Mouse (Mus musculus) bone marrow macrophage, adult 2 months (primary cell): ENCODE data around the gene Gm20388.

ENCODE experiments used
- CTCF ChIP-seq: IDR thresholded peaks from 2 replicates; pipeline ENCODE4 v1.5.1; 2012; ENCODE audit warnings: low read depth, mild to moderate bottlenecking, low read length, moderate library complexity
- POLR2A ChIP-seq: IDR thresholded peaks from 2 replicates; pipeline ENCODE4 v1.6.1; 2012; ENCODE audit warnings: mild to moderate bottlenecking, low read depth, low read length, borderline replicate concordance

GRCm38 (mm10) chr8:121357451-121357850 lies 1446.8 kb downstream of the Gm20388 start:
- TF ChIP-seq CTCF: no peak
- TF ChIP-seq POLR2A: no peak
